Mouse (Mus musculus) megakaryocyte, embryonic 14.5 days (primary cell): ENCODE data around the gene Ndfip2. TPM values are rescaled to one million over a fixed set of nuclear protein-coding genes. Genes with fewer than 3 reads are reported as not detected.

Experiments
- H3K27me3 ChIP-seq: replicated peaks from 2 replicates; pipeline ENCODE3; 2012; ENCODE audit warnings: inconsistent platforms
- H3K36me3 ChIP-seq: replicated peaks from 2 replicates; pipeline ENCODE3; 2012; ENCODE audit warnings: low read length, inconsistent platforms, mixed read lengths
- H3K4me1 ChIP-seq: 2 replicates; pipeline ENCODE4 v1.6.1; 2012; ENCODE audit warnings: inconsistent platforms
- H3K4me3 ChIP-seq: replicated peaks from 2 replicates; pipeline ENCODE3; 2012; ENCODE audit warnings: moderate library complexity, mild to moderate bottlenecking, inconsistent platforms
- H3K9me3 ChIP-seq: 2 replicates; pipeline ENCODE4 v1.6.1; 2012; ENCODE audit warnings: inconsistent platforms
- FLI1 ChIP-seq: IDR thresholded peaks from 2 replicates; pipeline ENCODE4 v1.6.1; 2012; ENCODE audit warnings: low read length, inconsistent platforms, mixed read lengths
- GATA1 ChIP-seq: IDR thresholded peaks from 3 replicates; pipeline ENCODE4 v1.6.1; 2012; ENCODE audit warnings: mixed read lengths, low read length, inconsistent platforms, borderline replicate concordance
- polyA plus RNA-seq: library from polyadenylated mRNA; stranded (reverse); fragments of >175 nt; gene quantifications from 2 replicates; pipeline ENCODE4 v1.2.3, GENCODE M21; 2012; ENCODE audit warnings: low replicate concordance; ENCODE audit not compliant: insufficient read depth

Gene Ndfip2
- polyA plus RNA-seq, 1 experiment, result 9.5 TPM

DNA sequence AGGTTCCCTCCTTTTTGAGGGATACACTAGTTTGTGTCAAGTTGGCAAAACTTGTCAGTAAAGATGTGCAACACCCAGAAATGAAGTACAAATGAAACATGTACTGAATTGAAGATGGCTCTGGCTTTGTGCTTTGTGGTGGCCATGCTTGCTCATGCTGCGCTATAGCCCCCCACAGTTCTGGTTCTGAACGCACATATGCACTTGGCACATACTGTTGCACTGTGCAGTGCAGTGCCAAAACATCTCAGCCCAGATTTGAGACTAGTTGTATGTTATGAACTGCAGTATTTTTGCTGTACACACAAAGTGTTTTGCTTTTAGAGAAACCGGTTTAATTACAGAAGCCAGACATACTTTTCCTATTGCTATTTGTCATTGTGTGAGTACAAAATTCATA lies 25.7 kb downstream of the Ndfip2 start:
- Histone ChIP-seq H3K36me3 (peaks cover 13% of the 10 kb centered on the region), H3K9me3 (no peaks in the 10 kb centered on the region), H3K4me1 (peaks cover 17% of the 10 kb centered on the region), H3K27me3 (no peaks in the 10 kb centered on the region), H3K4me3 (no peak overlapping the region)
- TF ChIP-seq GATA1, result no peak
- no peak for TF ChIP-seq FLI1

DNA sequence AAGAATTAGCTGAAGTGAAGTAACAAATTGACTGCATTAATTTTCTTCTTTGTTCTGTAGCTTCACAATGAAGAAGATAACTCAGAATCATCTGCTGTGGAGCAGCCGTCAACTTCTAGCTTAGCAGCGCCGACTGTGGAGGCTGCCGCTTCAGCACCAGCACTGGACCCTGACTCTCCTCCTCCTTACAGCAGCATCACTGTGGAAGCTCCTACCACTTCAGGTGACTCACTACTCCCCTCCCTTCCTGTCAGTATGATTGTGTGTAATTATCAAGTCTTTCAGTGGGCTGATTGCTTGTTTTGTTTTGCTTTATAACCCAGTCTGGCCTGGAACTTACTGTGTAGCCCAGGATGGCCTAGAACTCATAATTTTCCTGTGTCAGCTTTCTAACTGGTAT lies 29.2 kb downstream of the Ndfip2 start:
- no peaks in the 10 kb centered on the region for H3K27me3 ChIP-seq
- peaks cover 17% of the 10 kb centered on the region for H3K4me1 ChIP-seq
- no peaks in the 10 kb centered on the region for H3K9me3 ChIP-seq
- TF ChIP-seq GATA1 (no peak), FLI1 (no peak)
- H3K36me3 ChIP-seq, result peaks cover 30% of the 10 kb centered on the region
- H3K4me3 ChIP-seq, result peak overlapping the region; percentile 31

DNA sequence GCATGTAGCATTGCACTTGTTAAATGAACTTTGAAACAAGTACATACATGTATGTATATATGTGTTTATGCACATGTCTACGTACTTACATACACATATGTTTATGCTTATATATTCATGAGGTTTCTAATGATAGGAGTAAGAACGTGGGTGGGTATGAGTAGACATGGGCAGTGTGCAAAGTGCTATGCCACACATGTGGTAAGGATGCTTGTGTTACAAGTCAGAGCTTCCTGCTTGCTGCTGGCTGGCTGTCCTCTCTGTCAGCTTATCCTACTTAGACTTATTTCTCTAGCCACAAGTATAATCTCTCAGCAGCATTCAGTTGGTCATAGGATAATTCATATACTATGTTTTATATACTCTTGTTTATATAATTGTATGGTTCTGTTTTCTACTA lies 29.6 kb downstream of the Ndfip2 start:
- Histone ChIP-seq H3K36me3 (peaks cover 34% of the 10 kb centered on the region), H3K4me1 (peaks cover 17% of the 10 kb centered on the region), H3K4me3 (no peak overlapping the region), H3K9me3 (no peaks in the 10 kb centered on the region), H3K27me3 (no peaks in the 10 kb centered on the region)
- TF ChIP-seq GATA1 (no peak), FLI1 (no peak)

DNA sequence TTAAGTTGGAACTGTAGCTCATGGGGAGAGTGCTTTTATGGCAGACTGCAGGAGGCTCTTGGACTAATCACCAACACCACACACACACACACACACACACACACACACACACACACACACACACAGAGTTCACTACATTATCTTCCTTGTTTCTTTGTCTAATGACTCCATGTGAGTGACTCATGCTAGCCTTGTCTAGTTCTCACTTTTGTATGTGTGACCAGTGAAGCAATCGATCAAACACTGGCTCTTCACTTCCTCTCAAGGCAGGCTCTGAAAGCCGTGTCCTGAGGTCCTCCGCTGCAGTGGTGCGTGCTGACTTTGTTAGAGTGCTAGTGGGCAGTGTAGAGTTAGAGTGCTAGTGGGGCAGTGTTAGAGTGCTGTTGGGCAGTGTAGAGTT lies 30.2 kb downstream of the Ndfip2 start:
- H3K9me3 ChIP-seq, result no peaks in the 10 kb centered on the region
- peaks cover 37% of the 10 kb centered on the region for H3K36me3 ChIP-seq
- peaks cover 17% of the 10 kb centered on the region for H3K4me1 ChIP-seq
- no peak for TF ChIP-seq GATA1
- no peak for TF ChIP-seq FLI1
- peak overlapping the region; percentile 42 for H3K4me3 ChIP-seq
- H3K27me3 ChIP-seq, result no peaks in the 10 kb centered on the region

DNA sequence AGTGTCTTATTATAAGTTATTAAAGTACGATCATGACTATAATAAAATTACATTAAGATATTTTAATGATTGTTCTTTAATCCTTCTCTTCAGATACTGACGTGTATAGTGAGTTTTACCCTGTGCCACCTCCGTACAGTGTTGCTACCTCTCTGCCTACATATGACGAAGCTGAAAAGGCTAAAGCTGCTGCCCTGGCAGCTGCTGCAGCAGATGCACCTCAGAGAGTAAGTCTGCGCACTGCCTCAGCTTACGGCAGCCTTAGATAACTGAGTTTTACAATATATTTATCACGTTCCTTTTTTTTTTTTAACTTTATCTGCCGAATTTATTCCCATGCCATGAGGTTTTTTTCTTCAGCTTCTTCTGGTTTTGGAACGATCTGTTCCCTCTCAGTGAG lies 33.8 kb downstream of the Ndfip2 start:
- H3K9me3 ChIP-seq, result no peaks in the 10 kb centered on the region
- peaks cover 59% of the 10 kb centered on the region for H3K36me3 ChIP-seq
- H3K4me3 ChIP-seq, result no peak overlapping the region
- no peak for TF ChIP-seq GATA1
- TF ChIP-seq FLI1, result no peak
- peaks cover 8% of the 10 kb centered on the region for H3K4me1 ChIP-seq
- H3K27me3 ChIP-seq, result no peaks in the 10 kb centered on the region

DNA sequence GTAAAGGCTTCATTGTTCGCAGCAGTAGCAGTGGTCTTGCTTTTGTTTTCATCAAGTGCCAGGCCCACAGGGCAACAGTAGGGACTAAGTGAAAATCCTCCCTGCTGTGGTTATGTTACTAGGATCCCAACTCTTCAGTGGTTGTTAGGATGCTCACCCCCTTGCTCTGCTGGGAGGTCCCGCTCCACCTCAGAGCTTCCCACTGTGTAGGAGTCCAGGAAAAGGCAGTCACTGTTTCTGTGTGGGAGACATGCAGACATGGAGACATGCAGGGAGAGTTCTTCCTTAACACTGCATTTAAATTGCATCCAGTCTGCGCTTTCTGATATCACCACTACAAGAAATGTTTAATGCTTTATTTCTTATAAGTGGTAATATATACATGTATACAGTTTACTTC lies 35.4 kb downstream of the Ndfip2 start:
- TF ChIP-seq GATA1, result no peak
- no peak for TF ChIP-seq FLI1
- no peaks in the 10 kb centered on the region for H3K9me3 ChIP-seq
- peaks cover 59% of the 10 kb centered on the region for H3K36me3 ChIP-seq
- no peak overlapping the region for H3K4me3 ChIP-seq
- H3K4me1 ChIP-seq, result peaks cover 10% of the 10 kb centered on the region
- H3K27me3 ChIP-seq, result no peaks in the 10 kb centered on the region

DNA sequence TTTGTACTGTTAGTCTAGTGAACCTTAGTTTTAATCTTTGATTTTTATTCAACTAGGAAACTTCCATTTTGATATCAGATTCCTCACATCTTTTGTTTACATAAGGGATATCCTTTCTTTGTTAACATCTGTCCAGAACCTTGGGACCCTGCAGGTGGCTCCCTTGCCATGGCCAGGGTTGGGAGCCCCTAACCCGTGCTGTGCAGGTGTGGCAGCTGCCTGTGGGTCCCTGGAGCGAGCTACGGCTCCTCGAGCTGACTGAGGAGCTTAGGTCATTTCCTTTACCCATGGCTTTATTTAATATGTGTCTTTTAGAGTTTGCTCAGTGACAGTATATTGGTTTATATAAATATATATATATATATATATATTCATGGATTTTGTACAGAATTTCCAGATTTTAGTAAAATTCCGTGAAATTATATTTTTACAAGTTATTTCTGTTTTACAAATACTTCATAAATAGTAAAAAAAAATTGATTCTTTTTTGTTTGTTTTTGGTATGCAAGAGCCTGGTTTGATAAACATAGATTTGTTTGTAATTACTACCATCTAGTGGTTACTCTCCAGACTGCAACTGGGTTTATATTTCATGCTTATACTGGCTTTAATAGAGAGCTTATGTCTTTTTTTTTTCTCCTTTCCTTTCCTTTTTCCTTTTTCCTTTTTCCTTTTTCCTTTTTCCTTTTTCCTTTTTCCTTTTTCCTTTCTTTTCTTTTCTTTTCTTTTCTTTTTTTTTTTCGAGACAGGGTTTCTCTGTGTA lies 37.6 kb downstream of the Ndfip2 start:
- Histone ChIP-seq H3K4me3 (no peak overlapping the region), H3K4me1 (peaks cover 22% of the 10 kb centered on the region), H3K36me3 (peaks cover 61% of the 10 kb centered on the region), H3K9me3 (no peaks in the 10 kb centered on the region), H3K27me3 (no peaks in the 10 kb centered on the region)
- TF ChIP-seq FLI1 (no peak), GATA1 (no peak)

DNA sequence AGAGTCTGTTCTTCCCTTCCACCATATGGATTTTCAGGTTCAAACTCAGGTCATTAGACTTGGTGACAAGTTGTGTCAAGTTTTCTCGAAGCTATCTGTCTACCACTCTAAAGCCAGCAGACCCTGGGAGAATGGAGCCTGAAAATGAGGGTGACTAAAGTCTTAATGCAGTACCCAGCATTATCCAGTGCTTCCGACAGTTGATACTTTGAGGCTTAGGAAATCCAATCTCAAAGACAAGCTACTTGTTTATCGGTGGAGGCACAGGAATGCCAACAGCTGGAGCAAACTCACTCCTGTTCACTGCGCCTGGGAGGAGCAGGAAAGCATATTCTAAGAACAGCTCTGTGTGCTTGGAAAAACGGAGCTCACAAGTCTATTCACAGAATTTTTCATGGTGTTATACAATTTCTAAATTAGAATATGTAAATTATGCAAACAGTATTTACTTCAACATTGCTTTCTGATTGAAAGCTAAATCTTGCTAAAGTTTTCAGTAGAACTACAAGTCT lies 41.4 kb downstream of the Ndfip2 start:
- H3K4me1 ChIP-seq, result peaks cover 22% of the 10 kb centered on the region
- H3K27me3 ChIP-seq, result no peaks in the 10 kb centered on the region
- TF ChIP-seq FLI1 (no peak), GATA1 (no peak)
- H3K9me3 ChIP-seq, result no peaks in the 10 kb centered on the region
- H3K36me3 ChIP-seq, result peaks cover 52% of the 10 kb centered on the region
- no peak overlapping the region for H3K4me3 ChIP-seq

DNA sequence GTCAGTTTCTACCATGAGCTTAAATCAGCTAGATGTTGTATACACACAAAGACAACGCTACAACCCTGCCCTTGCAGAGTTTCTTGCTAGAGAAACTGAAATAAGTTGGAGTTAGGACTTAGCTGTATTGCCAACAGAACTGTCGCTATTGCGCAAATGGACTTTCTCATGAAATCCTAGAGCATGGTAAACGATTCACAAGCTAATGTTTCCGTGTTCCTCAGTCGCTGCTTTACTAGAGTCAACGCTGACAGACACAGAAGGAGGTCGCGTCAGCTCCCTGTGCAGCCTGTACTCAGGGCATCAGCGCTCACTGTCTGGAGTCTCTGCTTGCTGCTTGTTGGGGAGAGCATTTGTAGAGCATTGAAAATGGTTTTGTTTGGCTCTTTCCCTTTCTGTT lies 42.2 kb downstream of the Ndfip2 start:
- Histone ChIP-seq H3K4me1 (peaks cover 22% of the 10 kb centered on the region), H3K27me3 (no peaks in the 10 kb centered on the region), H3K4me3 (peak overlapping the region; percentile 85), H3K36me3 (peaks cover 44% of the 10 kb centered on the region), H3K9me3 (no peaks in the 10 kb centered on the region)
- TF ChIP-seq GATA1 (no peak), FLI1 (no peak)

DNA sequence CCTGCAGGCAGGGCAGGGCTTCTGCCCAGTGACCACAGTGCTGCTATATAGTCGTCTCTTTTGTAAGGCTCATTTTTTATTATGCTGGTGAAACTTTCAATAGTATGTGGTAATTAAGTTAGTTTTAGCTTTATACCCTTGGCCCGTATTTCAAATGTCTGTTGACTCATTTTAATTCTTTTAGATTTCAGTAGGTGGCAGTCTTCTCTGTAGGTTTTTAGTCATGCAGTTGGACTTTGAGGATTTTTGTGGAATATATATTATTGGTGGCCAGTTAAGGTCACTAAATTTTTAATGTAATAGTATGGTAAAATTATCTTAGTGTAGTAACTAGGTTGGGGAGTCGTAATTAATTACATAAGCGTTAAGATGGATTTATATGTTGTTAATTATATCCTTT lies 44.3 kb downstream of the Ndfip2 start:
- H3K27me3 ChIP-seq, result no peaks in the 10 kb centered on the region
- TF ChIP-seq GATA1, result no peak
- TF ChIP-seq FLI1, result no peak
- peaks cover 48% of the 10 kb centered on the region for H3K36me3 ChIP-seq
- H3K4me1 ChIP-seq, result peaks cover 16% of the 10 kb centered on the region
- H3K4me3 ChIP-seq, result no peak overlapping the region
- H3K9me3 ChIP-seq, result no peaks in the 10 kb centered on the region
